Mouse (Mus musculus): ENCODE measurements at regions not wholly inside any gene's neighbourhood (a gene's known extent, or its start where the extent isn't known, plus 50 kb on each side); places are given as distances from the start of the nearest gene placed in this dataset.
A peak's percentile ranks its signal among the peaks of the same experiment; 100 is the strongest.

DNA sequence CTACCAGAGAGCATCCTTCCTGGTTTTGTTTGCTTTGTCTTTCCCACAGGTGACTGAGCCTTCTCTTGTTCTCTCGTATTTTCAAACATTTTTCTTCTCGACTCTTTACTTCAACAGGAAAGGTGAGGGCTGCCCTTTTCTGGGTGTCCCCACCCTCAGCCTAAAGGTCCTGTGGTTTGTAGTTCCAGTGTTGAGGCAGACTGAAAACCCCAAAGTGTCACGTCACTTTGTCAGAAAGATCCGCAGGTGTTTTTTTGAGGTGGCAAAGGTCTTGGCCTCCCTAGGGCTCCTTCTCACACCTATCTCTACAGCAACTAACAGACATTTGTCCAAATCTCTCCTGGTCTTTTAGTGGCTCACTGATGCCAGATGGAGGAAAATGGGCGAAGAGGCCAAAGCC lies 191.5 kb upstream of the 4930412O13Rik start:
- peak; percentile 66 for DNase-seq (ENCODE audit: low spot score)

DNA sequence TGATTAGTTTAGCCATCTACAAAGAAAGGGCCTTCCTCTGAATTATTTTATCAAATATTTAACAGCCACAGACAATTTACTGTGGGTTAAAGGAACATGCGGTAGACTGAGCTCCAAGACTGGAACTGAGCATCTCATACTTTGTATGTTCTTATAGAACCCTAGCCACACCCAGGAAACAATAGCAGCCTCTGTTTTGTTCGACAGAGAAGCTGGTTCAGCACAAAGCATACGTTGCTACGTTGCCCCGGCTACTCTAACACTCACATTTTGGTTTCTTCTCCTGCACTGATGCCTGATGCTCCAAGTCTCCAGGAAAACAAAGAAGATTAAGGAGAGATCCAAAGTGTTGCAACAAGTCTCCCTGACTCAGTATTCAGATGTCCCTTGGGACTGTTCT lies 189.5 kb upstream of the 4930412O13Rik start:
- DNase-seq (ENCODE audit: low spot score): peak; percentile 39

DNA sequence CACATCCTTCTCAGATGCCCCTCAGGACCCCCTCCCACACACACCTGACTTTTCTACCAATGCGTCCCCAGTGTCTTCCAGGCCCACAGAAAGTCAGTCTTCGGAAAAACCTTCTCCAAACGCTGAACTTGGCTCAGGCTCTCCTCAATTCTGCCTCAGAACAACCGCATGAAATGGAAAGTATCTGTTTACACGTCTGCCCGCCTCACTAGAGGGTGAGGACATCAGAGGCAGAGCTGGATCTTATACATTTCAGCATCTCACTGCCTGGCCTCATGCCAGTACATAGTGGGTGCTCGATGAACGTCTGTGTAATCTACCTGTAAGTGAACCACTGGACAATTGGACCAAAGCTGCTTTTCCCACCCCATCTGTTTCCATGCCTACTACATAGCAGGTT lies 189.1 kb upstream of the 4930412O13Rik start:
- peak; percentile 38 for DNase-seq (ENCODE audit: low spot score)

DNA sequence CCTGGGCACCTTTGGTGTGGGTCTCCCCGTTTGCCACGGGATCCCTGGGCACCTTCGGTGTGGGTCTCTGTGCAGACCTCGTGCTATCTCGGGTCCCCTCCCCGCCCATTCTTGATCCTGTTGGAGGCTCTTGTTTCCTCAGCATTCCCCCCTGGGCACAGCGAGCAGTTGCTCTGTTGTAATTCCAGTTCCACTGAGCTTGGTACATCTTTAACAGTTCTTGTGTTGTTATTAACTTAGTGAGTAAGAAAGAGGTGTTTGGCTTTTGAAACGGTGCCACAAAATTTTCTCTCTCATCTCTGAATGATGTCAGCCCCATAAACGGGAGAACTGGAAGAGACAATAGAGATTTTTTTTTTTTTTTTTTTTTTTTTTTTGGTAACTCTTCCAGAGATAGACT lies 187.7 kb upstream of the 4930412O13Rik start:
- no peak for DNase-seq (ENCODE audit: low spot score)

DNA sequence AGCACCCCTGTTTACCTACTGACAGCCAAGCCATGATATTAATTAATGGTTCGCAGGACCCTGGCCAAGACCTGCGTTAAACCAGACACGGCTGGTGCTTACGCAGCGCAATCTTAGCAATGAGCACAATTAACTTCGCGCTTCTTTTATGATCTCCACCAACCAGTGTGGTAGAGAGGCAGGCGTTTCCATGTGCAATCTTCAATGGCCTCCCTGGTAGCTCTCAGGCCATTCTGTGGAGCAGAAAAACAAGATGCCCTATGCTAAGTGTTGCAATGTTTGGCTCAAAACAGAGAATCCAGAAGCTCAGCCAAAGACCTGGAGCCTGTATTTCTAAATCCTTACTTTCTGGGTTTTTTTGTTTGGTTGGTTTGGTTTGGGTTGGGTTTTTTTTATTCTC lies 186.9 kb upstream of the 4930412O13Rik start:
- no peak for DNase-seq (ENCODE audit: low spot score)

DNA sequence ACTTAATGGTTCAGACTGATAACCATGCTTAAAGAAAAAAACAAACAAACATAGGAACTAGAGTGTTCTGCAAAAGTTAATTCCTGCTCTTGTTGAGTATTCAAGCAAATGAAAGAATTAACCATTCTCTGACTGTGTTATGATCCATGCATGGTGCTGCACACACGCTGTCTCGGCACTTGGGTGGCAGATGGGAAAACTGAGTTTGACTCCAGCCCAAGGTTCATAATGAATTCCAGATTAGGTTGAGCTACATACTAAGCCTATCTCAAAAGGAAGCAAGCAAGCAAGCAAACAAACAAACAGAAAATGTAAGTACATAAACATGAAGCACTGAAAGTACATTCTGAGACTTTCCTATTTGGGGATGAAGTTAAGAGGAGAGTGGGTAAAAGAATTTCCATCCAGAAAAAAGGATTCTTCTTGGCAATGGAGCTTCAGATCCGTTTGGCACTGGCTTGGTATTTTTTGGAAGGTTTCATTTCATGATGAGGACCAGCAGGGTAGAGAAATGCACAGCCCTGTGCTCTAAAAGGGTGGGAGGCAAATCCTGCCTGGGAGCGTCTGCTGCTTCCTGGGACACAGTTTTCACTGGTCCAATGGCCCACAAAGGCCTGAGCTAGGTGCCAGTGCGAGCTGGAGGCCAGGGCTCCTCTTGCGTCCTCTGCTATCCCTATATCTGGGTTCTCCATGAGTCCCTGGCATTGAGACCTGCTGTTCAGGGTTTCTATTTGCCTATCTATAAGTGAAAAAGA lies 183.3 kb upstream of the 4930412O13Rik start:
- DNase-seq (ENCODE audit: low spot score): no peak

DNA sequence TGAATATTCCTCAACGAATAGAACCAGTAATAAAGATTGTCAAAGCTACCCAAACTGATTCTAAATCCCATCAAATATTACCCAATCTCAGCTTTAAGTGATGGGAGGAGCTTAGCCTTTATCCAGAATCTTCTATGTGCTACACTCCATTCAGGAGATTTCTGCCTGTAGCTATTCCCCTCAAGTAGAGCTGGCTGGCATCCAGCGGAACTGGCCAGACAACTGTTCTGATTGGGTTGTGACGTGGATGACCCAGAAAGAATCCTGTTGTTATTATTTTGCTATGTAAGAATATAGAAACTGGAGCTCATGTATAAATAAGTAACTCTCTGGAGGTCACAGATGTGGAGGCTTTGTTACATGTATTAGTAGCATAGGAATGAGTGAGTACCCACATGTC lies 176.8 kb upstream of the 4930412O13Rik start:
- no peak for DNase-seq (ENCODE audit: low spot score)

DNA sequence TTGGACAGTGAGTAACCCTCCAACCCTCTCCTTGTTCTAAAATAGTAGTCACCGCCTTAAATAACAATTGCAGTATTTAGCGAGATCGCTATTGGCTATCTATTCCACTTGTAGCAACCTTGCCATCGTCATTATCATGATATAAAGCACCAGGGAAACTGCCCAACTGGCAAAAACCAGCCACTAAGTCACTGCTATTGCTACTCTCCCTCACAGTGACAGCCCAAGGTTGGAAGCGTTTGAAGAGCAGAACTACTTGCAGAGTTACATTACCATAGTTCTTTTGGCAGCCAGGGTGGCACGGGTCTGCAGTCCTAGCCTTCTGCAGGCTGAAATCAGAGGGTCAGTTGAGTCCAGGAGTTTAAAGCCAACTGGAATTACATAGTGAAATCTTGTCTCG lies 171.6 kb upstream of the 4930412O13Rik start:
- no peak for DNase-seq (ENCODE audit: low spot score)

DNA sequence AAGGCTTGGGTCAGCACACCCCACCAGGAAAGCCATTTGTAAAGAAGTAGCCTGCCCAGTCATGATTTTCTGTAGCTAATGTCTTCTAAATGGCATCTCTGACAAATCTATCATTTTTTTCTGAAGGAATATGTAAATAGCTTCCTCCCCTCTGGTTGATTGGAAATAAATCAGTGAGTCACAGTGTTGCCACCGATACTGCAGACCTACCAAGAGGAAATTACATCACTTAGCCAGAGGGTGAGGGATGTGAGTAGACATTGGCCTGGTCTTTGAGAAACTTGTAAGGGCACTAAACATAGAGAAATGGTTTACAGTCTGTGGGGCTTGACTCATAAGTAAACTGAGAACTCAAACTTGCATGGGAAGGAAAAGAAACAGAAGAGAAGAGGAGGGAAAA lies 163.1 kb upstream of the 4930412O13Rik start:
- DNase-seq (ENCODE audit: low spot score): no peak

DNA sequence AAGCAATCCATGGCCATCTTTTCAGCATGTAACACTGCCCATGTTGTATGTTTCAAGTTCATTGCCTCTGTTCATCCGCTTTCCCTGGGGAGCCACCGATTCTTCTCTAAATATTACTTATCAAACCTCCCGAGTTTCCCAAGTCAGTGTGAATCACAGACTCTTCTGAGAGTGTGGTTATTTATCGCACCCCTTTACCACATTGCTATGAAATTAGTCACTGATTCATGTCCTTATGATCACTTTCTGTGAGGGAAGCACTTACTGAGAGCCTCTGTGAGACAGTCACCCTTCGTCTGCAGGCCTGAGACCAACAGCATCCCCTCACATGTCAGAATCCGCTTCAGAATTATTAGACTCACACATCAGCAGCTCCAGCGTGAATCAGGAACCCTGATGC lies 147.8 kb upstream of the 4930412O13Rik start:
- DNase-seq (ENCODE audit: low spot score): no peak

DNA sequence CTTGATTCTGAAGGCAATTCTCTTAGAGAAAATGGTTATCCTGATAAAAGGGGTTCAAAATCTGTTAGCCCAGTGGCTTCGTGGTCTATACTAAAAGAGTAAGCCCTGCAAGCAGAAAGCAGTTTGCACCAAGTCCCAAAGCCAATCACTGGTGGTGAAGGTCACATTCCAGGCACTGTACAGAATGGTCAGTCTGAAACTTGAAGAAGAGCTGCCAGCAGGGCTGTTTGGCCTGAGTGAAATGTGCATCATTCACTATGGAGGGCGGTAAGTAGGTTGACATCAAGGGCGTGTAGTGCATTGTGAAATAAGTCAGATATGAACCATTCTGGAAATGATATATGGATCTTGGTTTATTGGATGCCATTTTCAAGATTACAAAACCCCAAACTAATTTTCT lies 136.9 kb upstream of the 4930412O13Rik start:
- DNase-seq (ENCODE audit: low spot score): no peak

DNA sequence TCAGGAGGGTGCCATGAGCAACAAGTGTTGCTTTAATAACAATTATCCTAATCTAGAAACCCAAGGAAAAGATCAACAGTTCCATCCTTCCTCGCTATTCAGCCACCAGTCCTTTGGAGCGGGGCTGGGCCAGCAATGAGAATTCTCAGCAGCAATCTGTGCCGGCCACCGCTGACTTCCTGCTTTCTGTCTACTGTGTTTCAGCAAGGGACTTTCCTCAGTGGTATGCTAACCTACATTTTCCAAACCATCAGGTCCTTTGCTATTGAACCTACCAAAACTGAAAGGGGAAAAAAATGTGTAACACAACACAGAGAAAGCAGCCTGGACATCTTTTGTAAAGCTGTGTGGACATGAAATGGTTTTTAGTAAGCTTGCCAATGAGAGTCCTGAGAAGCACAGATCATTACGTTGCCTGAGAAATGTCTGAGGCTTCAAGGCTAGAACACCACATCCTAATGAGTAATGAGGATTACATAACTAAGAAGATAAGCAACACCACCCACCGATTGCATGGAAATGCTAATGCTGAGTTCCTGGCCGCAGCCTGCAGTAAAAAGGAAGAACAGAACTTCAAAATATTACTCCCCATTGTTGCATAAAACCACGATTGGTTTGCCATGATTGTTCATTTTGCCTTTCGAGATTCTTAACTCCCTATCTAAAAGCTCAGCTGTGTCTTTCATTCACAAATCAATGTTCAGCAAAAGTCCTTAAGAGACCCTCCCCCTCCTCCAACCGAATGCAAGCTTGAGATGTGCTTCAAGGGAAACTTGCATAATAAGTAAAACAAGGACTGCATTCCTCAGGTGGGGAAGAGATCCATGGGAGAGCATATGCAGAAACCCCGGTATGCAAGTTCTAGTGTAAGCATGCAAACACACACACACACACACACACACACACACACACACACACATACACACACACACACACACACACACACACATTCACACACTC lies 130.9 kb upstream of the 4930412O13Rik start:
- DNase-seq (ENCODE audit: low spot score): peak; percentile 55

DNA sequence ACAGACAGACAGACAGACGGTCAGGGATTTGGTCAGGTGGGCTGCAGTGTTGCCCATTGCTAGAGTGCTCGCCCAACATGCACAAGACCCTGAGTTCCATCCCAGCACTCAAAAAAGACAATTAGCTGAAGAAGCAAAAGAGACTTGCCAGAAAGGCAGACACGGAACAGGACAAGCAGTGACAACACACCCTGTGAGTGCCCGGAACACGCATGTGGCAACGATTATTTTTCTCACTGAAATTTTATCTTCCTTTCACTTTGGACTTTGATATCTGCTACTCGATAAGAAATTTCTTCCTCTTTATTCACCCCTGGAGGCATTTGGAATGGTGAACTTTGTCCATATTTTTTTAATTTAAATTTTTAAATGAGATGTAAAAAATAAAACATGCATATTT lies 127.4 kb upstream of the 4930412O13Rik start:
- no peak for DNase-seq (ENCODE audit: low spot score)

DNA sequence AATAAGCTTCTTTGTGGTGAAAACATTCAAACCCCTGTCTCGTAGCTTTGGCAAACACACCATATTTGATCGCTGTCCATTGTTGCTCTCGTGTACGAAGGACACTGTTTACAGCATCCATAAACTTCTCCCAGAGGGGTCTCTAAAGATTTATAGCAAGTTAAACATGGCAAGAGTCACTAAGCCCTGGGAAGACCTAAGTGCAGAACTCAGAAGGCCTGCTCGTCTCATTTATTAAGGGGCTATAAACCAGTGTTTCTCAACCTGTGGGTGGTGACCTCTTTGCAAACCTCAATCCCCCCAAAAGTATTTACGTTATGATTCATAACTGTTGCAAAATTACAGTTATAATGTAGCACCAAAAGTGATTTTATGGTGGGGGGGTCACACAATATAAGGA lies 126.9 kb upstream of the 4930412O13Rik start:
- no peak for DNase-seq (ENCODE audit: low spot score)

DNA sequence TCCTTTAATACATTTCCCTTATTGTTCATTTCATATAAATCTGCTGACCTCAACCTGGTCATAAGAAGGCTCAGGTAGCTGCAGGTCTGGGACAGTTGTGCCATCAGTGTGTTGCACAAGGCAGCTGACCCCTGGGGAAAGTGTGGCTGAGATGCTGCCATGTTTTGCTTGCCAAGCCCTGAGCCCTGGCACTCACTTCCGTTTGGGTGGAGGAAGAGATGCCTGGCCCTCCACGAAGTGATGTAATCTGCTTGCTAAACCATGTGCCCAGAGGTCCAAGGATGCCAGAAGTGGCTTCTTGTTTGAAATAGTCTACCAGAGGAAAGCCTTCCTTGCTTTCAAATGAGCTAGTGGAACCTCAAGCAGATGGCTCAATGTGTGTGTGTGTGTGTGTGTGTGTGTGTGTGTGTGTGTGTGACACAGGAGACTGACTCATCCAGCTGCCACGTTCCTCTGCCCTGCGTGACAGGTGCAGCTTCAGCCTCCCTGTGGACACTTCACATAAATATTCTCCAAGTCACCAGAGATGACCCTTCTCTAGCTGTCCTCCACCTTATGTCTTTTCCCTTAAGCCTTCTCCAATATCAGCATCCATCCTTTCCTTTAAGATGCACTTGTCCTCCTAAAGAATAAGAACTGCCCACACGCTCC lies 123.2 kb upstream of the 4930412O13Rik start:
- no peak for DNase-seq (ENCODE audit: low spot score)

DNA sequence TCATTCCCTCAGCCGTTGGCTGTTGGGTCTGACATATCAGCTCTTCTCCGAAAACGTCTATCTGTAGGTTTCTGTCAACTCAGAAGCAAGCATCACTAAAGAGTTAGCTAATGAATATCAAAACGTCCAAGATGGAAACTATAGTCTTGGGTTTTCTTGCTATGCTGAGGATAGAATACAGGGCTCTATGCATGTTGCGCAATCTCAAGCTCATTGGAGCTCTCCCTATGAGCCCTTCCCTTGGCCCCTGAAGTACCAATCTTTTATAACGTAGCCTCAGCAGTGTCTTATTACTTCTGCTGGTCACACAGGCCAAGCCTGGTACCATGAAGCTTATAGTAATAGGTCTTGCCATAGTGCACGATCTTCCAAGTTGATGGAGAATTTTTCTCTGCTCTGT lies 122.1 kb upstream of the 4930412O13Rik start:
- no peak for DNase-seq (ENCODE audit: low spot score)

DNA sequence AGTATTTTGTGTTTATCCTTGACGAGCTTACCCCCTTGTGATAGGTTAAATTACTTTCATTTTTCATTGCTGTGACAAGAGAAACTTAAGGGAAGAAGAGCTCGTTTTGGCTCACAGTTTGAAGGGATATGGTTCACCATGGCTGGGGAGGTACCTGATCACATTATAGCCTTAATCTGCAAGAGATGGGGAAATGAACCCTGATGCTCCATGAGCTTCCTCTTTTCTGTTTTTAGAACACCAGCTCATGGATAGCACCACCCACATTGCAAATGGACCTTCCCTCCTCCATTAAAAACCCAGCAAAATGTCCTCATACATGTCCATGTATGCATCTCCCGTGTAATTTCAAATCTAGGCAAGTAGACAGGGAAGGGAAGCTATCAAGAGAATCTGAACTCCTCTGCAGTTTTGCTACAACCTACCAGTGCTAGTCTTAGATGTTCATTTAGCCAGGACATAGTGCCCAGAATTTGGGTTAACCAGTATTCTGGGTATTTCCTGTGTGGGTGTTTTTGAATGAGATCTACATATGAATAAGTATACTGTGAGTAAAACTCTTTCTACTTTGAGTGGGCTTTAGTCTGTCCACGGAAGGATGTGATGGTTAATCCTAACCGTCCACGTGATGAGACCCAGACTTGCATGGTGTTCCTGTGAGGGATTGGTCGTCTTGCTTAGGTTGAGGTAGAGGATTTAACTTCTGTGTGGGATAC lies 121.5 kb upstream of the 4930412O13Rik start:
- DNase-seq (ENCODE audit: low spot score): no peak

DNA sequence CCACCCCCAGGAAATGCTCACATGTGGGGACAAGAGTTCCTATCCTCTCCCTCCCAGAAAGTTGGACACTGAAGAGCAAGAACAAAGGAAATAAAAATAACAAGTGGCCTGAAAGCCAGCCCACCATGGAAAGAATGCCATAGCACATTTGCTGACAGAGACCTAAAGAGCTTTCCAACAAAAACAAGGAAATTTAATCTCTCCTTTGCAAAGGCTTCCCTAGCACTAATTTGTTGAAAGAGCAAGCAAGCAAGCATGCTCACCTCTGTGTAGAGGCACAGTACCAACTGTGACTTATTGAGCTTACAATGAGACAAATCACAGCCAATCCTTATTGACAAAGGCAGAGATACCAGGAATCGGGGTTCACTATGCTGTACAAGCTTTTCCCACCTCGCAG lies 100.9 kb upstream of the 4930412O13Rik start:
- DNase-seq (ENCODE audit: low spot score): no peak

DNA sequence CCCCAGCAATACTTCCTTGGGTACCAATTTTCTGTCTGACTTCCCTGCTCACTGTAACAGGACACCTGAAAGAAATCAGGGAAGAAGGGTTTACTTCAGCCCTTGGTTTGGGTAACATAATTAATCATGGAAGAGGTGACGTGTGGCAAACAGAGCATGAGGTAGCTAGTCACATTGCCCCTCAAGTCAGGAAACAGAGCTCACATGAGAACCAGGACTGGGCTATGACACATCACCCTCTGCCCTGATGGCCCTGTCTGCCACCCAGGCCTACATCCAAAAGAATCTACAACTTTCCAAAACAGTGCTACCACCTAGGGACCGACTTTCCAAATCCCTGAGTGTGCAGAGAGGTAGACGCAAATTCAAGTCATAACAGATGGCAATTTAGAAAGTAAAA lies 98.4 kb upstream of the 4930412O13Rik start:
- DNase-seq (ENCODE audit: low spot score): no peak

DNA sequence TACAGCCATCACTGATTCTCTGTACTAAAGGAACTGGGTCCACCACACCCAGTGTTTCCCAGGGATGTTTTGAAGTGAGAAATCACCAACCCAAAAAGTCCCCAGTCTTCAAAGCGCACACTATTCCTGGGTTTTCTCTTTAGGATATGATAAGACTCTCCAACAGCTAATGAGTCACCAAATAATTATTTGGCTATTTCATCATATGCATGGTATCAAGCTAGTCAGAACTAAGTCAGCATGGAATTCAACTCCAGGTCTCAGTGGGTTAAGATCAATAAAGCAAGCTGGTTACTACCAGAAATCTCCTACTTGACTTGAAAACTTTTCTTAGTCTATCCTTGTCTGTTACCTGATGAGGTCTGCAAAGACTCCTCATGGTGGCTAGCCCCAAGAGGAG lies 89.1 kb upstream of the 4930412O13Rik start:
- DNase-seq (ENCODE audit: low spot score): no peak

DNA sequence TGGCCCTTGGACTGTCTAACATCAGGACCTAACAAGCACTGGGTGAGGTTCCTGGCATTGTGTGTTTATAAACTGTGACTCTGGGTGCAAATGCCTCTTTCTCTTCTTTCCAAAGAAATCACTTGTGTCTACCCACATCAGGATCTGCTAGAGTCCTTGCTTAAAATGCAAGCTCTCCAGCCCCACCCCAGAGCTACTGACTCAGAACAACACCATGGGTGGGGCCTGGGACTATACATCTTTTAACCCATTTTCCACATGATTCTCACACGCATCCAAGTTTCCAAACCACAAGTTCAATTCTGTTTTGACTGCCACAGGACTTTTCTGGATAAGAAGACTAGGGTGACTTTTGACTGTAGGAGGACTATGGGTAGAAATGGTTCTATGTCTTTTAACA lies 88.7 kb upstream of the 4930412O13Rik start:
- no peak for DNase-seq (ENCODE audit: low spot score)

DNA sequence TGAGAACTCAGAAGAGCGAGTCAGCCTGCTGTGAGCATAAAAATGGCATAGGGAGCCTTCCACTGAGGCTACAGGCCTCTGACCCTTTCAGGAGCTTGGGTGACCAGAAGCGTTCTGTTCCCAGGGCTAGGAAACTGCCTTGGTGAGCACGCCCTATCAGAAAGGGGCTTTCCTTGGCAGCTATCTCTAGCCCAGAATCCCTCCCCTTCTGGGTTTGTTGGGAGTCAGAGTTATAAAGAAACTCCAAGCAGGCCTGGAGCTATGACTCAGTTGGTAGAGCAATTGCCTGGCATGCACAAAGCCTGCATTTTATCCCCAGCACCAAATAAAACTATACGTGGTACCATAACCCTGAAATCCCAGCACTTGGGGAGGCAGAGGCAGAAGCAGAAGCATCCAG lies 85.7 kb upstream of the 4930412O13Rik start:
- DNase-seq (ENCODE audit: low spot score): no peak
